Mouse (Mus musculus): ENCODE data around the gene Hnrnpll.
"Not testable (repeated sequence)": the region's sequence is repeated elsewhere in the genome, so short reads cannot be mapped to it uniquely, and the experiment has no call there.

The Hnrnpll gene

DNA sequence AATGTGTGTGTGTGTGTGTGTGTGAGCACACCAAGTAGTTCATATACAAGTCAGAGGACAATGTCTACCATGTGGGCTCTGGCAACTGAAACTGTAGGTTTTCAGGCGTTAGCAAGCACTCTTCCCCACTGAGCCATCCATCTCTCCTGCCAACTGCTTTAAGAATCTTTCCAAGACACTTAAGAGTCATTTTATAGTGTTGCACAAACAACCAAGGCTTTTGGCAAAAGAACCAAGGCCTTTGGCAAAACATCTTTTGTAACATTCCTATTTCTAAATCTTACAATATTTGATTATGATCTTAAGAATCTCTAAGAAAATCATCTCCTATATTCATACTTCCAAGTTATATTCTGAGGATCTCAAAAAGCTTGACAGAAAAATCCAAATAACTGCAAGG, 2.4 kb downstream of the Hnrnpll start:
- no peak for DNase-seq (ENCODE audit: low spot score in 2 of 2)

DNA sequence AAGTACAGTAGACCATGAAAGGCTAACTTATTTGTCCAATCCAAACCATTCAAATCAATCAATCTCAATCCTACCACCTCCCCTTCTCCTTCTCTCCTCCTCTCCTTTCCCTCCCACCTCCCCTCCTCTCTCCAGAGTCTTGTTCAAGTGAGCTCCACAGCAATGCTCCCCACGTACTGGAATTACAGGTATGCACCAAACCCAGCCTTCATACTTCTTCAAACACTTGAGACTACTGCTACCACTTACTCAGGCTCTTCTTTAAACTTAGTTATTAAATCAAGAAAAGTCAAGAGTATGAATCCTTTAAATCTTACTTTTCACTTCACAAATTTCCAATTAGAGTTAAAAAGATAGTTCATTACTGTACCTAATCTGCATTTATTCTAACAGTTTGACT, 3.6 kb downstream of the Hnrnpll start:
- DNase-seq (ENCODE audit: low spot score in 2 of 2), result no peak

DNA sequence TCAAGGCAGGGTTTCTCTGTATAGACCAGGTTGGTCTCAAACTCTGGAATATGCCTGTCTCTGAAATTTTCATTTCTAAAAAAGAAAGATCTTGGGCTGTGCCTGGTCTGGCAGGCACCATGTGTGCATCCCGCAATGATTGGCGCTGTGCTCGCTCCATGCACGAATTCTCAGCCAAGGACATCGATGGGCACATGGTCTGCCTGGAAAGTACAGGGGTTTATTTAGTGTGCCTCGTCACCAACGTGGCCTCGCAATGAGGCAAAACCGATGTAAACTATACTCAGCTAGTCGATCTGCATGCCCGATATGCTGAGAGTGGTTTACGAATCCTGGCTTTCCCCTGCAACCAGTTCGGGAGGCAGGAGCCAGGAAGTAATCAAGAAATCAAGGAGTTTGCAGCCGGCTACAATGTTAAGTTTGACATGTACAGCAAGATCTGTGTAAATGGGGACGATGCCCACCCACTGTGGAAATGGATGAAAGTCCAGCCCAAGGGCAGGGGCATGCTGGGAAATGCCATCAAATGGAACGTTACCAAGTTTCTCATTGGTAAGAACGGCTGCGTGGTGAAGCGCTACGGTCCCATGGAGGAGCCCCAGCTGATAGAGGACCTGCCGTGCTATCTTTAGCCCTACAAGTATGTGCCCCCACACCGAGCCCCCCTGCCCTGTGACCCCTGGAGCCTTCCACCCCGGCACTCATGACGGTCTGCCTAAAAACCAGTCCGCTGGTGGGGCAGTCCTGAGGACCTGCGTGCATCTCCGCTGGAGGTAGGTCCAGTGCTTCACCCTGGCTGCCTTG, 8.0 kb downstream of the Hnrnpll start:
- DNase-seq (ENCODE audit: low spot score in 2 of 2), result no peak

DNA sequence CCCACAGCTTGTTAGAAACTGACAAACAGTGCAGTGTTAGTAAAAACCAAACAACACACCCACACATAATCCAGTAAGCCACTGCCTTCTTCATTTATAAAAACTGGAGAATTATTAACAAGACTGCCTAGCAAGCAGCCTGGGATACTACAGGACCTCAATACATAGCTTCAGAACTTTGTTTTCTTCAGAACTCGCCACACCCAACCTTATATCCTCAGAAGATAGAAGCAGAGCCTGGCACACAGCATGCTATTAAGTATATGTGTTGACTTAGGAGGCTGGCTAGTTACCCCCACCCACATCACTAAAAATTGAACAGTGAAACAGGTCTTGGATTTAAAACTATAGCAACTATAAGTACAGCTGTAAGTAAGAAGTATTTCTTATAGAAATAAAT, 10.5 kb downstream of the Hnrnpll start:
- DNase-seq (ENCODE audit: low spot score in 2 of 2), result no peak

DNA sequence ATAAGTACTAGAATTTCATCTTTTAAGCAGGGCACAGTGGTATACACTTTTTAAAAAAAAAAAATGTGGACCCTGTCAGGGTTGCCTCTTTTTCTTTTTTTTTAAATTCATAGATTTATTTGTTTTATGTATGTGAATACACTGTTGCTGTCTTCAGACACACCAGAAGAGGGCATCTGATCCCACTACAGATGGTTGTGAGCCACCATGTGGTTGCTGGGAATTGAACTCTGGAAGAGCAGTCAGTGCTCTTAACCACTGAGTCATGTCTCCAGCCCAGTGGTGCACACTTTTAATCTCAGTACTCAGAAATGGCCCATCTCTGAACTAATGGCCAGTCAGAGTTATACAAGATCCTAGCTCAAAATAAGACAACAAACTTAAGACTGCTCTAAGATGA, 12.8 kb downstream of the Hnrnpll start:
- DNase-seq (ENCODE audit: low spot score in 2 of 2), result not testable (repeated sequence)

DNA sequence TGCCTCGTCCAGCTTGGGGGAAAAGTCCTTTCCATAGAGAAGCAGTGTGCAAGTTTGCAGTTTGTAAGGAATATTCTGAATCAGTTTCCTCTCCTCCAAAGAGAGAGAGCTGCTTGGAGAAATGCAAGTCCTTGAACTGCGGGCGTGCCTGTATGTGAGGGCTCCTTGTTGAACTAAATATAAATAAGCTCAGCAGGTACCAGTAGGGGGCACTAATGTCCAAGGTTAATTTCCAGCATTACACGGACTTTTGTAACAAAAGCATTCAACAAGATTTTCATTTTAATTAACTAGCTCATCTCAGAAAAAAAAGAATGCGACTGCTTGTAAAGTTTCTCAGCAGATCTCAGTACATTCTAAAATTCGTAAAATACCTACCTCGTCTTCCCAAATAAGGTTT, 13.9 kb downstream of the Hnrnpll start:
- peak; percentile 11 to 19 for DNase-seq (ENCODE audit: low spot score in 2 of 2)

DNA sequence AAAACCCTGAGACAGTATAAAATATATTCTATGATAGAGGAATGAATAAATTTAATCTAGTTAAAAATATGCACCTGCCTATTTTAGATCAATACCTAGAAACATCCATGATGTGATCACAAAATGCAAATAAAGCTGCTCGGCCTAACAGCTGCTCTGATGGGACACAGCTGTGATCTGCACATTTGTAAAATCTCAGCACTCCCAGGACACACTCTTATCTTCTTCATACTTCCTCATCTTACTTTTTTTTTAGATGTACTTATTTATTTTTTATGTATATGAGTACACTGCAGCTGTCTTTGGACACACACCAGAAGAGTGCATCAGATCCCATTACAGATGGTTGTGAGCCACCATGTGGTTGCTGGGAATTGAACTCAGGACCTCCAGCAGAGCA, 20.4 kb downstream of the Hnrnpll start:
- no peak for DNase-seq (ENCODE audit: low spot score in 2 of 2)

DNA sequence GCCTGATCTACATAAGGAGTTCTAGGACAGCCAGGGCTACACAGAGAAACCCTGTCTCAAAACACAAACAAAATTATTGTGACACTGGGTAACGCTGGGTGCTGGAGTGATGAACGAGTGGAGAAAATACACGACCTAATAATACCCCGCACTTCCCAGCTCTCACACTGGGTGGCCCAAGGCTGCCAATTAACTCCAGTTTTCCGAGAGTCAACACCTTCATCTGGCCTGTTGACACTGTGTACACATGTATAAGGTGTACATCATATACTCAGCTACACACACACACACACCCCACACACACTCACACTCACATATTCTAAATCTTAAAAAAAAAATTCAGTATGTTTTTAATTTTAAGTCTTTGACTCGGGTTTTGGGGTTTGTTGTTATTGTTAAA, 33.5 kb downstream of the Hnrnpll start:
- no peak for DNase-seq (ENCODE audit: low spot score in 2 of 2)

DNA sequence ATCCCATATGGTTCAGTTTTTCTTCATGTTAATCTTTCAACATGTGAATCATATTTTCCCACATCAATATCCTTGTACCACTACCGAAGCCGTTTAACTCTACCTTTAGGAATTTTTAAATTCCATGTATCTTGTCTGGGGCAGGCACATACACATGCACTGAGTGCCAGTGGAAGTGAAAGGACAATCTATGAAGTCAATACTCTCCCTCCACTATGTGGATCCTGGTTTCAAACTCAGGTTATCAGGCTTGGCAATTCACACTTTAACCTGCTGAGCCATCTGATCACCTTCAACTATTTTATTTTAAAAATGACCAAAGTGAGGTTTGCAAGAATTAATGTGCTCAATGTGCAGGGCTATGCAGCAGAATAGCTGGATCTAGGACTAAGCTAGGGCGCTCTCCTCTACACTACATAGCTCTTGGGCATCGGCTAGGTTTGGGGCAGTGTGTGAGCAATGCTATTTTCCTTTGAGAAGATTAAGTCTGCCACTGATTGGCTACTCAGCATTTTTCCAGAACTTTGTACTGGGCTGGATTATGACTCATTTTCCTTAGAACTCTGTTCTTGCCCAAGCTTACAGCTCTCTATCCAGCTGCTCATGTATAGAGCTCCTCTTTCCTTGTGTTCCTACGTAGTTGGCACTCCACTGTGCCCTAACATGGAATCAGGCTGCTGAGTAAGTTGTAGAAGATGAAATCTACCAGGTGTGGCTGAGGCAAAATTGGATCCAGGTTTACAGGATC, 35.8 kb downstream of the Hnrnpll start:
- DNase-seq (ENCODE audit: low spot score in 2 of 2), result no peak

DNA sequence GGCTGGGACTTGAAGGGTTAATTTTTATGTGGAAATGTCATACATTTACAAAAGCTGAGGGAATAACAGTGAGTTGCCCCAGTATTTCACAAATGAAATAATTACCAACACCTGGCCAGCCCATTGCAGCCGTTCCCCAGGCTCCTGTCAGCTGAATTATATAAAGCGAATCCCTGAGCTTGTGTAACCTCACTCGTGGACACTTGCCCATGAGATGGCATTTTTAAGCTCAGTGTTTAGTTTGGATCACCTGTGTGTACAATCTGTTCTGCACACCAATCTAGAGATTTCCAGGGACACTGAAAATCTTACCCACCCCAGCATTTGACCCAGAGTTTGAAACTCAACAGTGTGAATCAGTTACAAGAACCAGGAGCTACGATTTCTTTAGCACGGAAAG, 40.0 kb downstream of the Hnrnpll start:
- no peak for DNase-seq (ENCODE audit: low spot score in 2 of 2)

DNA sequence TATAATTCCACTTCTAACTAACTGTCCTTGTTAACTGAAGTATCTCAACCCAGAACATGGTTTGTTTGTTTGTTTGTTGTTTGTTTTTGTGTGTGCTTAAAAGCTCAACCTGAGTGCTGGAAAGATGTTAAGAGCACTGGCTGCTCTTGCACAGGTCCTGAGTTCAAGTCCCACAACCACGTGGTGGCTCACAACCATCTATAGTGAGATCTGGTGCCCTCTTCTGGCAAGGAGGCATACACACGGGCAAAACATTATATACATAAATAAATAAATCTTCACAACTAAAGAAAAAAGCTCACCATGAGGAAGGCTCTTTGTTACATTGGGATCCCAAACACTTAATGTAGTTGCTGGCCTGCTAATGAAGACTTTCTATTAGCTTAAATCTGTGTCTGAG, 41.6 kb downstream of the Hnrnpll start:
- no peak for DNase-seq (ENCODE audit: low spot score in 2 of 2)

DNA sequence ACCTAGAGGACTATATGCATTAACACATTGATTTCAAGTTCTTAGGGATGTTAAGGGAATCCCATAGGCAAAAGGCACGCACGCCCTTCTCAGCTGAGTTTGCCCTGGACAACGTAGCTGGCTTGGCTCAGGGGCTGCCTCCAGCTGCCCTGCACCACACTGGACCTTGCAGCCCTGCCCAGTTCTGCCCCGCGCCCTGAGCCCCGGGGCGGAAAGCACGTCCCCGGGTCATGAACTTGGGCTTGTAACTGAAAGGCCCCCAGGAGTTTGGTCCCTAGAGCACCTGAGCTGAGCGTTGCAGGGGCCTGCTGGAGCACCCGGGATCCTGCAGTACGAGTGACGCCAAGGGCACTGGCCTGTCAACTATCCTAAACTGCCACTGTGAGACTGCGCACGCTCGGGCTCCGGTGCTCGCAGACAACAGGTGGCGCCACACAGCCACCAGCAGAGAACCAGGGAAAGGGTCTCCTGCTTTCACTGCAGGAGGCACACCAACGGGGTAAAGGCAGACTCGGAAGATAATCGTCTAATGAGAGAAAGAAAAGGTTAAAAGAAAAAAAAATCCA, 43.1 kb downstream of the Hnrnpll start:
- DNase-seq (ENCODE audit: low spot score in 2 of 2), result no peak

DNA sequence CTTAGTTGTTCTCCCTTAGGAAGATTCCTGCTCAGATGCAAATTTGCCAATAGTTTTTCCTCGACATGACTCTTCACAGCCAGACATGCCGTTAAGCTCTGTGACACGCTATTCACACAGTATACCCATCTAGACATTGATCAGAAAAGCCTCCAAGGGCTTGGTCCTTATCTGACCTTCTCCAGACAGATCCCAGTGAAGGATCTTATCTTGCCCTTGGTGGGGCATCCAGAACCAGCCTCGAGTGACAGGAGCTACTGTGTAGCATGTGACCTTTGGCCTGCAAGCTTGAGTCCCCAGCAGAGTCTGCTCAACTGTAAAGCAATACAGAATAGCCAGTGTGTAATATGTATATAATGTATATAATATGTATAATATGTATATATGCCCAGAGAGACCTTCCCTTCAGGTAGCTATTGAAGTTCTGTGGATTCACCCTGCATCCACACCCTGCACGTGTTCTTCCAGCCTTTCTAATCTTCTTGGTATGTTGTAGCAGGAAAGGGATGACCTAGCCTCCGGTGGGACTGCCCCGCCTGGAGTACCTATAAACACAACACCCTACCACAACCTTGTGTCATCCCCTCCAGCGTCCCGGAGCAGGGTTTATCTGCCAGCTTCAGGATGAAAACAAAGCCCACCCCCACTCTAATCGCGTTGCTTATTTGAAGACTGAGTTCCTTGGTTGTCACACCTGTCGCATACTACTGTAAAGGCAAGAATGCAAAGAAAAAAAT, 43.7 kb downstream of the Hnrnpll start:
- no peak for DNase-seq (ENCODE audit: low spot score in 2 of 2)

DNA sequence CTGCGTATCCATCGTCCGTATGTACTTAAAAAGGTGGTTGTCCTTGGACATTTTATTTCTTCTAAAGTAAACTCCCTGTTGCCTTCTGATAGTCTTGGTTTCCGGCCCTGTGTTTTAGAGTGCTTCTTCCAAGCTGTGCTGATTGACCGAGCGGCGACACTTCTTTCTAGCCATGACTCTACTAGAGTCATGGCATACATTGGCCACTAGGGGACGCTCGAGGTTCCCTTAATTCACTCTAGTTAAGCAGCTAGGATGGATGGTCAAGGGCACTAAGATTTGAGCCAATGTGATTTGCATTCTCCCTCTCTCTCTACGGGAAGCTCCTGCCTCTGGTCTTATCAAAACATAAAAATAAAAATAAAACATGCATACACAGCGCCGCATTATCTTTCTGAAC, 44.7 kb downstream of the Hnrnpll start:
- peak in 1 of 2 experiments; percentile 16 for DNase-seq (ENCODE audit: low spot score in 2 of 2)

DNA sequence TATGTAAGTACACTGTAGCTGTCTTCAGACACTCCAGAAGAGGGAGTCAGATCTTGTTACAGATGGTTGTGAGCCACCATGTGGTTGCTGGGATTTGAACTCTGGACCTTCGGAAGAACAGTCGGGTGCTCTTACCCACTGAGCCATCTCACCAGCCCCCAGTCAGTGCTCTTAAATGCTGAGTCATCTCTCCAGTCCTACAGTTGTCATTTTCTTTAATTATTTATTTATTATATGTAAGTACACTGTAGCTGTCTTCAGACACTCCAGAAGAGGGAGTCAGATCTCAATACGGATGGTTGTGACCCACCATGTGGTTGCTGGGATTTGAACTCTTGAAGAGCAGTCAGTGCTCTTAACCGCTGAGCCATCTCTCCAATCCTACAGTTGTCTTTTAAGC, 45.7 kb downstream of the Hnrnpll start:
- not testable (repeated sequence) for DNase-seq (ENCODE audit: low spot score in 2 of 2)

DNA sequence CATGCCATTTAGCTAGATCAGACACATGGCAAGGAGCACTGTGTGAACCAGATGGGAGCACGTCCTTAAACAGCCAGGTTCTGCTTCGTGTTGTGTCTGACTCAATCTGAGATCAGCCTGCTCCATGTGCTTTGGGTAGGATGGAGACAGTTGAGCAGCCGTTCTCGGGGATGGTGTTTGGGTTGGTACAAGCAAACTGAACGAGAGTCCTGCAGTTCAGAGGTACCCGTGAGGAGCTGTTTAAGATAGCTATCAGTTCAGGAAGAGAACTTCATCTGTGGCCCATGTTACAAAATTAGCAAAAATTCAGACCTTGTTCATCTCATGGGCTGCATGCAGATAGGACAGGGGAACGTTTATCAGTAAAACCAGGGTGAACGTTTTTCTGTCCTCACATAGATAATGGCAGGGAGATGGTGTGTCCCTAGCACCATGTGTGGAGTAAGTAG, 47.7 kb downstream of the Hnrnpll start:
- no peak for DNase-seq (ENCODE audit: low spot score in 2 of 2)

DNA sequence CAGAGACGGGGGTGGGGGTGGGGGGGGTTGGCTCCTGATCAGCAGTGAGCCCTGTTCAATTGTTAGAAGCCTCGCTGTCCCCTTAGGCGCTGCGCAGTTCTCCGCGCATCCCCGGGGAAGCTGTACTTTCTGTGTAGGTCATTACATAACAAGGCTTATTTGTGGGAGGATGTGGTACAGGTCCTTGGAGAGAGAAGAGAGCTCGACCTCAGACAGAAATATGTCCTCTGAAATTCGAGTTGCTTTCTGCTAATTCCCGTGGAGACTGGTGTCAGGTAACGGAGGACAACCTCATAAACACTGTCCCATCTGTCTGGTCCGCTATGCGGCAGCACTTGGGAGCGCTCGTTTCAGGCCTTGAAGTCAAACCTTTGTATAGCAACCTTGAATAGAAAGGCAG, 52.2 kb downstream of the Hnrnpll start:
- DNase-seq (ENCODE audit: low spot score in 2 of 2), result no peak

DNA sequence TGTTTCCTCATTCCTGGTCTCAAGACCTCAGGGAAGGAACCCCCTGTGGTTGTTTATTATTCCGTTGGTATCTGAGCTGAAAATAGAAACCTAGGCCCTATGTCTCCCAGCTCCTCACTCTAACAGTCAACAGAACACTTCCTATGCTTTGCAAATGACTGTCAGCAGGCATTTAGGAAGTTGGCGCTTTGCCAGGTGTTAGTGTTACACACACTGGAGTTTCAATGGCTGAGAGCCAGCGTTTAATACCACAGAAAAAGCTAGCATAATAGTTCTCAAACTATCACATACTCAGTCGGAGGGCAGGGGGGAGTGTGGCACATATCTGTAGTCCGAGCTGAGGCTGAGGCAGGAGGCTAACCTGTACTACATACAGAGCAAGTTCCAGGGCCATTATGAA, 53.3 kb downstream of the Hnrnpll start:
- peak in 1 of 2 experiments; percentile 10 for DNase-seq (ENCODE audit: low spot score in 2 of 2)

DNA sequence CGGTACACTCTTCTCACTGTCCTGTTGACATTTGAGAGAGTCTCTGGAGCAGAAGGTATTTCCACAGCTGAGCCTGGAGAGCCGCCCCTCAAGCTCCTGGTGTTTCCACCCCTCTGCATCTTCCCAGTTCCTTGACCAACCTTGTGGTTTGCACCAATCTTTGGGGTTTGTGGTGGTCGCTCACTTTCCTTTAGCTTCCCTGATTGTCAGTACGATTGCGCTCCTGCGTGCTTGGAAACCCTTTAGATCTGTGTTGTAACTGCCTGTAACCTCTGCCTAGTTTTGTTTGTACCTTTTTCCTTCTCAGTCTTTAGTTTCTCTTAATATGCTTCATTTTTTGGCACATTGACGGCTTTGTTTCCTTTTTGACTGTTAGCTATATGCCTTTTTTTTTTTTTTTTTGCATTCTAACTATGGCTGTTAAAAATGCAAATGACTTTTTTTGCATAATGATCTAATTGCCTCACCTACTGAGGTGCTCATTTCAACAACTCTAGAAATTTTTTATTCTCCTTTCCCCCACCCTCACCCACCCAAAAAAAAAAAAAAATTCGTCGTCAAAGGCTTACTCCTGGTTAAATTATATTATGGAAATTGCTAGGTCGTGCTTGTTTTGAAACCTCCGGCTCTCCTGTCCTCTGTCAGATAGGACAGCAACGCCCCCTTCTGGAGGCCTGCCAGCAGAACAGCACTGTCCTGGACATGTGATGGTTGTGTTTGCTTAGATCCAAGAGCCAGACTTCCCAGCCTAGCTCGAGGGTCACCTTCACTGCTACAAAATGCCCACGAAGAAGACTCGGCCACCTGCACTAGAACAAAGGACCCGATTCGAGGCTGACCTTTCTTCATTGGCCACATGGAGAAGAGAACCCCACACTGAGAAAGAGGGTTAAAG, 57.5 kb downstream of the Hnrnpll start:
- peak; percentile 22 to 30 for DNase-seq (ENCODE audit: low spot score in 2 of 2)

DNA sequence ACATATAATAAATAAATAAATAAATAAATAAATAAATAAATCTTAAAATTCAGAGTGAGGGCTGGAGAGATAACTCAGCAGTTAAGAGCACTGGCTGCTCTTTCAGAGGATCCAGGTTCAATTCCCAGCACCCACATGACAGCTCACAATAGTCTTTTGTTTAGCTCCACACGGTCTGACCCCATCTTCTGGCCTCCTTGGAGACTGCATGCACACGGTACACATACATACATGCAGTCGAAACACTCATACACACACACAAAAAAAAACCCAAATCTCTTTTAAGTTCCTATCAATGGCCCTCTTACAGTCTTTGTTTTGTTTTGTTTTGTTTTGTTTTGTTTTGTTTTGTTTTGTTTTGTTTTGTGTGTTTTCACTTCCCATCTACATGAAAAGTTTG, 58.3 kb downstream of the Hnrnpll start:
- not testable (repeated sequence) for DNase-seq (ENCODE audit: low spot score in 2 of 2)

DNA sequence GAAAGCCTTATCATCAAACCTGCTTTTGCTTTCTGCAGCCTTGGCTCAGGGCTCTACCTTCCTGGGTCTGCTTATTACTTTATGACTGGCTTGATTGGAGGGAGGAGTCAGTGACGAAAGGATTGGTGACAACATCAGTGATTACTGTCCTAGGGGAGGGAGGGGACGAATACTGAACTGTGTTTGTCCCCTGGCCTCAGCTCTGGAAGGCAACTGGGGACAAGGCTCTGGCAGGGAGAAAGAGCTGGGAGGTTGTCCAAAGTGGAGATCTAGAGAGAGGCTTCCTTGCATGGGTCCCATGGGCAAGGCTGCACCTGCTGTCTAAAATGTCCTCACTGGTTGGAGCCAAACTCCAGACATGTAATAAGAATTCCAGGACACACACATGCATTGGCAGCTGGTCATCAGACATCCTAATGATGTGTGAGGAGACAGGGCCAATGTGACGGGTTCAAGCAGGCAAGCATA, 59.7 kb downstream of the Hnrnpll start:
- no peak for DNase-seq (ENCODE audit: low spot score in 2 of 2)

All from urinary bladder, adult 18-20 months (tissue).